Comparison of ENCODE assay signal across 2 mouse cellular contexts in the genomic region with DNA sequence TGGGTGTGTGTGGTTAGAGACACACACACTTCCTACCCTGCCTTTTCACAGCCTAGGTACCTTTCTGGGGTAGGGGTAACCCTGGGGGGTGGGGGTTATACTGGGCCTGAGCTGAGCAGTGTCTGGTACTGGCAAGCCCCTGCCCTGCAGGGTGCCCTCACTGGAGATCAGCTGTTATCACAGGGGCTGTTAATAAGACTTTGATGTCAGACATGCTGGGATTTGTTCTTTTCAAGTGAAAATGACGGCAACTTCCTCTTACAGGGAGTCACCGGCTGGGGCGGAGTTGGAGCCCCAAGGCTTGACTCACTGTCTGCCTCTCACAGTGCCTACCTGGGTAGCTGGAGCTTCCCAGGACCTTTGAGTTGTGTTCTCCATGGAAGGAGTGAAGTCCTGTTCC.
TF ChIP-seq lines count a peak whose summit lies in the region.

No protein-coding gene starts in this region.

TF ChIP-seq in CH12.LX, 34 proteins besides CTCF, POLR2A, EP300 and RAD21:
- TF ChIP-seq USF1 (IDR thresholded peaks at IDR 0.05; ENCODE audit: low read depth, low read length): no peak

TF ChIP-seq in MEL, 35 proteins besides CTCF, POLR2A, EP300 and RAD21:
- no peak for TF ChIP-seq SIN3A (IDR thresholded peaks at IDR 0.05; ENCODE audit: low read length)
- 0 out of 2 replicates have a peak, but pooled peaks have one; percentile 11 for TF ChIP-seq ETS1 (IDR thresholded peaks at IDR 0.05; ENCODE audit: low read depth, low read length)
- TF ChIP-seq BHLHE40 (IDR thresholded peaks at IDR 0.05; ENCODE audit: borderline replicate concordance, low read depth, low read length): no peak
TF ChIP-seq in MEL: peak in this region for 1.
